Mouse (Mus musculus): ENCODE measurements around the gene Tas2r118. TPM values are rescaled to one million over a fixed set of nuclear protein-coding genes. Genes with fewer than 3 reads are reported as not detected.

Gene Tas2r118
- not detected in 2 replicates for polyA plus RNA-seq (2014; fragmentation: Nextera tagmentation; extraction: Ambion mirVana)

DNA sequence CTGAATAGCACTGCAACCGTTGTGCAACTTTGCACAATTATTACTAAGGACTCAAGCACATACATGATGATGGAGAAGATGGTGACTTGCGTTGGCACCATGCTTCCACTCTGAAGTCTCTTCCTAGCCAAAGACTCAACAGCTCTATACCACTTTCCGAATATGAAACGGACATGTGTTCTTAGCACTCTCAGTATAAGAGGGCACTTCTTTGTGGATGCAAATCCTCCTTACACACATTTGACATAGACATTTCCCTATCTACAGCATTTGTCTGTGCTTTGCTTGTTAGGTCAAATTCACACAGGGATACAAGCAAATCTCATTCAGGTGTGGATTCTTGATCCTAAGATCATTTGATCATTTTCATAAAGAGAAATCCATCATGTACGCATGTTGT is at the start of gene Tas2r118:
Gene Tas2r118 (minus strand): TSS at position 101 of the 400 bp plus-strand sequence.
- 95% methylated on average over 5 of the region's 5 CpGs for WGBS
- no peak for ATAC-seq (ENCODE audit: insufficient number of reproducible peaks, insufficient read depth, low FRiP score, low read depth)
- no peaks in the 10 kb centered on the region for H3K9me3 ChIP-seq (ENCODE audit: control insufficient read depth, low read depth, low read length)
- no peaks in the 10 kb centered on the region for H3K36me3 ChIP-seq (ENCODE audit: control insufficient read depth, insufficient read depth, low read length)
- no peak within 1 kb of the TSS for H3K4me3 ChIP-seq (ENCODE audit: low read depth, low read length)
- no peak within 1 kb of the TSS for H3K9ac ChIP-seq (replicated peaks; ENCODE audit: low read depth, low read length)
- H3K4me2 ChIP-seq (replicated peaks; ENCODE audit: low read depth, low read length), result no peak within 1 kb of the TSS
- H3K27me3 ChIP-seq (ENCODE audit: control insufficient read depth, insufficient read depth, low read length), result no peaks in the 10 kb centered on the region
- no peaks in the 10 kb centered on the region for H3K4me1 ChIP-seq (ENCODE audit: control insufficient read depth, insufficient read depth, low read length)
- no peak within 1 kb of the TSS for H3K27ac ChIP-seq (ENCODE audit: low read length)

DNA sequence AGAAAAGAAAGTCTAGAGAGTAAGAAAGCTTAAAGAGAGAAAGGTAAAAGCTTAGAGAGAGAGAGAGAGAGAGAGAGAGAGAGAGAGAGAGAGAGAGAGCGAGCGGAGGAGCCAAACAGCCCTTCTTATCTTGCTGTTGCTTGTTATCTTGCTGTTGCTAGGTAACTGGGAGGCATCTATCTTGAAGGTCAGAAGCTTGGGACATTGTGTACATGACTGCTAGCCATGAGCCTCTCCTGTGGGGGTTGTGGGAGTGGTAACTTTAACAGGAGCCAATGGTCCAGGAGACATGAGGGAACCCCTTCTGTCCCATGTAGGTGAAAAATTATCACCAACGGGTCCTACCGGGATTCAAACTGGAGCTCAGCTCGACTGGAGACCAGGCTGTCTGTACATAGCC is 48.5 kb upstream of the Tas2r118 start:
- 31% methylated on average over 5 of the region's 5 CpGs for WGBS

DNA sequence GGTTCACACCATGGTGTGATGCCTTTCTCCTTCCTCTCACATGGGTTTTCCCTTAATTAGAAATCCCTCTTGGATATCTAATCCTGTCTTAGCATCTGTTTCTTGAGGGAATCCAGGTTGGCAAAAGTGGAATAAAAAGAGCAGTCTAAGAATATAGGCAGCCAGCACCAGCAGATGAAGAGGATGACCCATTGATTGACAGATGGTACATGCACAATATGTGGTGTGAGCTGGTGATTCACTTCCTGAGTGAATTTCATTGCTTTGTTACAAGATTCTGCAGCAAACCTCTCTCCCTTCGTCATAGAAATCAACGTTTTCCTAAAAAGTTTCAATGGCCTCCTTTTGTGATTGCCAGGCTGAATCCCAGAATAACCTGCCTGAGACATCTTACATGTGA is 23.4 kb upstream of the Tas2r118 start:
- no peak overlapping the region for H3K27ac ChIP-seq (ENCODE audit: low read length)
- H3K36me3 ChIP-seq (ENCODE audit: control insufficient read depth, insufficient read depth, low read length), result no peaks in the 10 kb centered on the region
- no peak for ATAC-seq (ENCODE audit: insufficient number of reproducible peaks, insufficient read depth, low FRiP score, low read depth)
- H3K9me3 ChIP-seq (ENCODE audit: control insufficient read depth, low read depth, low read length), result no peaks in the 10 kb centered on the region
- H3K4me3 ChIP-seq (ENCODE audit: low read depth, low read length), result no peak overlapping the region
- 79% methylated on average over 2 of the region's 2 CpGs for WGBS
- no peak overlapping the region for H3K9ac ChIP-seq (replicated peaks; ENCODE audit: low read depth, low read length)
- no peaks in the 10 kb centered on the region for H3K4me1 ChIP-seq (ENCODE audit: control insufficient read depth, insufficient read depth, low read length)
- no peak overlapping the region for H3K4me2 ChIP-seq (replicated peaks; ENCODE audit: low read depth, low read length)
- no peaks in the 10 kb centered on the region for H3K27me3 ChIP-seq (ENCODE audit: control insufficient read depth, insufficient read depth, low read length)

More for the DNA sequence above, 48.5 kb upstream of the Tas2r118 start:
- Histone ChIP-seq H3K4me3 (ENCODE audit: low read depth, low read length) (no peak overlapping the region), H3K4me2 (replicated peaks; ENCODE audit: low read depth, low read length) (no peak overlapping the region), H3K4me1 (ENCODE audit: control insufficient read depth, insufficient read depth, low read length) (no peaks in the 10 kb centered on the region), H3K9ac (replicated peaks; ENCODE audit: low read depth, low read length) (no peak overlapping the region), H3K36me3 (ENCODE audit: control insufficient read depth, insufficient read depth, low read length) (no peaks in the 10 kb centered on the region), H3K9me3 (ENCODE audit: control insufficient read depth, low read depth, low read length) (no peaks in the 10 kb centered on the region), H3K27ac (ENCODE audit: low read length) (no peak overlapping the region), H3K27me3 (ENCODE audit: control insufficient read depth, insufficient read depth, low read length) (no peaks in the 10 kb centered on the region)
- ATAC-seq (ENCODE audit: insufficient number of reproducible peaks, insufficient read depth, low FRiP score, low read depth), result no peak

DNA sequence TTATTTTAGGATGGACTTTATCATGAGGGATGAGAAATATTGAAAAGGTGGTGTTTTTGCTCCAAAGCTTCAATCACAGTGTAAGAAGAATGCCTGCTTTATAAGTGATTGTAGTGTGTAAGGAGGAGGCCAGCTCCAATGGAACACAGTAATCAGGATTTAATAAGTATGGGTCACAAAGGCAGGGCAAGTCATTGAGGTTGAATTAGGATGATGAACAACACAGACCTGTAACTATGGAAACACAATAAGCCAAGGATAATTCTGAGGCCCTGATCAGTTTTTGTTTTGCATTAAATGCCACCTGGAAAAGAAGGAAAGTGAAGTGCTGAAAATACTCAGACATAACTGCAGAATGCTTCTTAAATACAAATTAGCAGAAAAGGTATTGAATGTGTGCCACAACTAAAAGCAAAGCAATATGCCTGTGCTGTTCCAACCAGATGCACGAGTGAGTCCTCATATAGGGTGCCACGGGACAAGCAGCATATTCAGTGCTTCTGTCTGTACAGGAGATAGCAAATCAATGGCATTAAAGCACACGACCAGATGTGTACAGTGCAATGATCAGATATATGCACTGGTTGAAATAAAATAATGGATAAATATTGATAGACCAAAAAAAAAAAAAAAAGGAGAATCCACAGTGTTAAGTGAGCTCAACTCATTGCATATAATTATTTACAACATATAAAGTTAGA is 21.0 kb upstream of the Tas2r118 start:
- Histone ChIP-seq H3K36me3 (ENCODE audit: control insufficient read depth, insufficient read depth, low read length) (no peaks in the 10 kb centered on the region), H3K9me3 (ENCODE audit: control insufficient read depth, low read depth, low read length) (no peaks in the 10 kb centered on the region), H3K9ac (replicated peaks; ENCODE audit: low read depth, low read length) (no peak overlapping the region), H3K4me2 (replicated peaks; ENCODE audit: low read depth, low read length) (no peak overlapping the region), H3K27ac (ENCODE audit: low read length) (no peak overlapping the region), H3K4me1 (ENCODE audit: control insufficient read depth, insufficient read depth, low read length) (no peaks in the 10 kb centered on the region), H3K27me3 (ENCODE audit: control insufficient read depth, insufficient read depth, low read length) (no peaks in the 10 kb centered on the region), H3K4me3 (ENCODE audit: low read depth, low read length) (no peak overlapping the region)
- 75% methylated on average over 3 of the region's 3 CpGs for whole genome bisulfite sequencing
- ATAC-seq (ENCODE audit: insufficient number of reproducible peaks, insufficient read depth, low FRiP score, low read depth), result no peak

DNA sequence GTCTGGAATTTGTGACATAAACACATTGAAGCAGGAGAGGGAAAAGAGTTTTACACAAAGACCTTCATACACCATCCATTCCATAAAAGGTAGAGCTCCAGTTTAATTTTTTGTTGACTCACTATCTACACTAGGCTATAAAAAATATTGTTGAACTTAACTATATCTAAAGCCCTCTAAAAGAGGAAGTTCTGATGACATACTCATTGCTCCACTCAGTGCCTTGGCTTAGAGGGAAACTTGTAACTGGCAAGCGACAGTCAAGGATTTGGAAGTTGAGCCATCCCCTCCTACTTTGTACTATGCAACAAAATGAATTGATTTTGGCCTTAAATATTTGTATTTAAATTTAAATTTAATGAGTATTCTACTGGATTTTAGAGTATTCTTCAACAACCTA is 16.4 kb upstream of the Tas2r118 start:
- WGBS, result 88% methylated on average over 1 of the region's 1 CpGs
- Histone ChIP-seq H3K9me3 (ENCODE audit: control insufficient read depth, low read depth, low read length) (no peaks in the 10 kb centered on the region), H3K4me3 (ENCODE audit: low read depth, low read length) (no peak overlapping the region), H3K27ac (ENCODE audit: low read length) (no peak overlapping the region), H3K4me2 (replicated peaks; ENCODE audit: low read depth, low read length) (no peak overlapping the region), H3K27me3 (ENCODE audit: control insufficient read depth, insufficient read depth, low read length) (no peaks in the 10 kb centered on the region), H3K4me1 (ENCODE audit: control insufficient read depth, insufficient read depth, low read length) (no peaks in the 10 kb centered on the region), H3K36me3 (ENCODE audit: control insufficient read depth, insufficient read depth, low read length) (no peaks in the 10 kb centered on the region), H3K9ac (replicated peaks; ENCODE audit: low read depth, low read length) (no peak overlapping the region)
- ATAC-seq (ENCODE audit: insufficient number of reproducible peaks, insufficient read depth, low FRiP score, low read depth), result no peak

DNA sequence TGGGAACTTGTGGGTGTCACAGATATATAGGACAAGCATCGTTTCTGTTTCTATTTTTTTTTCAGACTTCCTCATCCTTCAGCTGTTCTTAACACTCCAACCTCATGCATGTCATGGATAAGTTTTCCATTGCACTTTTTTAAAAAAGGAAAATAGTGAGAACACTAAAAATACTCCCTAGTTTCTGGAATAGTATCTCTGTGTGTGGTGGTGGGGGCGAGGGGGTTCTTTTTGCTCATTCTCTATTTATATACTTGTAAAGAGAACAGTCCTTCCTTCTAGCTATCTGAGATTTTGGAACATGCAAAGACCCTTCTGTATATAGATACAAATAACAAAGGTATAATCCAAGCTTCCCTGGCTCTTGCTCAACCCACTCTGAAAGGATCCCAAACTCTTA is 2.9 kb downstream of the Tas2r118 start:
- Histone ChIP-seq H3K4me1 (ENCODE audit: control insufficient read depth, insufficient read depth, low read length) (no peaks in the 10 kb centered on the region), H3K36me3 (ENCODE audit: control insufficient read depth, insufficient read depth, low read length) (no peaks in the 10 kb centered on the region), H3K9ac (replicated peaks; ENCODE audit: low read depth, low read length) (no peak overlapping the region), H3K9me3 (ENCODE audit: control insufficient read depth, low read depth, low read length) (no peaks in the 10 kb centered on the region), H3K27me3 (ENCODE audit: control insufficient read depth, insufficient read depth, low read length) (no peaks in the 10 kb centered on the region), H3K4me3 (ENCODE audit: low read depth, low read length) (no peak overlapping the region), H3K4me2 (replicated peaks; ENCODE audit: low read depth, low read length) (no peak overlapping the region), H3K27ac (ENCODE audit: low read length) (no peak overlapping the region)
- no peak for ATAC-seq (ENCODE audit: insufficient number of reproducible peaks, insufficient read depth, low FRiP score, low read depth)
- 60% methylated on average over 2 of the region's 2 CpGs for WGBS

DNA sequence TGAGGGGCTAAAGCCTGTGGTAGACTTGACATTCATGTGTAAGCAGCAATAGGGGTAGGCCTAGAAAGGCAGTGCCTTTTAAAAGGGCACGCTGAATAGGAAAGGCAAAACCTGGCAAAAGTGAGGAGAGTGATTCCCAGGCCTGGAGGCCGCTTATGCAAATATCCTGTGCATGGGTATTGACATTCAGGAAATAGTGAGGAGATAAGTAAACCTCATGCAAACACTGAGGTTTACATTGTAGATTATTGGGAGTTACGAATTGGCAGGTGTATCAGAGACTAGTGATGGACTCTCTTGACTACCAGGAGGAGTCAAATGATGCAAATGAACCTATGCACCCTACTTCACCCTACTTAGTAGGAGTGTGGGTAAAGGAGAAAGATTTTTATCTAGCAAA is 3.9 kb downstream of the Tas2r118 start:
- 62% methylated on average over 3 of the region's 3 CpGs for WGBS
- Histone ChIP-seq H3K27ac (ENCODE audit: low read length) (no peak overlapping the region), H3K36me3 (ENCODE audit: control insufficient read depth, insufficient read depth, low read length) (no peaks in the 10 kb centered on the region), H3K4me3 (ENCODE audit: low read depth, low read length) (no peak overlapping the region), H3K4me2 (replicated peaks; ENCODE audit: low read depth, low read length) (no peak overlapping the region), H3K27me3 (ENCODE audit: control insufficient read depth, insufficient read depth, low read length) (no peaks in the 10 kb centered on the region), H3K4me1 (ENCODE audit: control insufficient read depth, insufficient read depth, low read length) (no peaks in the 10 kb centered on the region), H3K9me3 (ENCODE audit: control insufficient read depth, low read depth, low read length) (no peaks in the 10 kb centered on the region), H3K9ac (replicated peaks; ENCODE audit: low read depth, low read length) (no peak overlapping the region)
- no peak for ATAC-seq (ENCODE audit: insufficient number of reproducible peaks, insufficient read depth, low FRiP score, low read depth)

DNA sequence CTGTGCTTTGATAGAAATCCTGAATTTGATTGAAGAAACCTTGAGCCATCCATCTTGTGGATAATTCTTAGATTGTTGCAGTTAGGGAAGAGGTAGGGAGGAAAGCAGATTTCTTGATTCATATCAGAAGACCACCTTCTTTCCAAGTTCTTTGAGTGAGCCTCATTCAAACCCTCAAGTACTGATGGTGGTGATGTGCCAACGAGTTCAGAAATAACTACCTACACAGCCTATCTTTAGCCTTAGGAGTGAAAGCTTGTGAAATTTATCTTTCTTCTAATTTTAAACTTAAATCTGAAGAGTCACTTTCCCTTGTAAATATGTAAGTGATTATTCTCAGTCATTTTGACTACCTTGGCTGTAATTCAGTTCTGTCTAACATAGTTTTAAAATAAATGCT is 6.1 kb downstream of the Tas2r118 start:
- H3K9ac ChIP-seq (replicated peaks; ENCODE audit: low read depth, low read length), result no peak overlapping the region
- whole genome bisulfite sequencing, result 83% methylated on average over 1 of the region's 1 CpGs
- no peak overlapping the region for H3K27ac ChIP-seq (ENCODE audit: low read length)
- no peaks in the 10 kb centered on the region for H3K36me3 ChIP-seq (ENCODE audit: control insufficient read depth, insufficient read depth, low read length)
- H3K4me1 ChIP-seq (ENCODE audit: control insufficient read depth, insufficient read depth, low read length), result no peaks in the 10 kb centered on the region
- no peak overlapping the region for H3K4me3 ChIP-seq (ENCODE audit: low read depth, low read length)
- no peak for ATAC-seq (ENCODE audit: insufficient number of reproducible peaks, insufficient read depth, low FRiP score, low read depth)
- no peaks in the 10 kb centered on the region for H3K9me3 ChIP-seq (ENCODE audit: control insufficient read depth, low read depth, low read length)
- no peaks in the 10 kb centered on the region for H3K27me3 ChIP-seq (ENCODE audit: control insufficient read depth, insufficient read depth, low read length)
- H3K4me2 ChIP-seq (replicated peaks; ENCODE audit: low read depth, low read length), result no peak overlapping the region

DNA sequence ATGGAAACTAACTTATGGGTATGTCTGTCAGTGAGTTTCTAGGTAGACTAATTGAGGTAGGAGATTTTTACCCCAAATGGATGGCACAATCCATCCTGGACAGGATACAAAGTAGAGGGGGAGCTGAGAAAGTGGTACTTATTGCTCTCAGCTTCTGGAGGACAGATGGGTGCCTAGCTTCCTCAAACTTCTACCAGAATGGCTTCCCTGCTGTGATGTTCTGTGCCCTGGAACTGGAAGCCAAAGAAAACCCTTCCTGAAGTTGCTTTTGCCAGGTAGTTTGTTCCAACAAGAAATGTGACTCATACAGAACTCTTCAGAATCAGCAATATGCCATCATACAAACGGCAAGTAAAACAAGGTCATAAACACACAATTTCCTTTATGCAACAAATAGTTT is 29.1 kb downstream of the Tas2r118 start:
- H3K4me2 ChIP-seq (replicated peaks; ENCODE audit: low read depth, low read length), result no peak overlapping the region
- H3K4me1 ChIP-seq (ENCODE audit: control insufficient read depth, insufficient read depth, low read length), result no peaks in the 10 kb centered on the region
- no peak overlapping the region for H3K9ac ChIP-seq (replicated peaks; ENCODE audit: low read depth, low read length)
- 88% methylated on average over 1 of the region's 1 CpGs for WGBS
- H3K27me3 ChIP-seq (ENCODE audit: control insufficient read depth, insufficient read depth, low read length), result no peaks in the 10 kb centered on the region
- H3K4me3 ChIP-seq (ENCODE audit: low read depth, low read length), result no peak overlapping the region
- H3K36me3 ChIP-seq (ENCODE audit: control insufficient read depth, insufficient read depth, low read length), result no peaks in the 10 kb centered on the region
- no peaks in the 10 kb centered on the region for H3K9me3 ChIP-seq (ENCODE audit: control insufficient read depth, low read depth, low read length)
- no peak for ATAC-seq (ENCODE audit: insufficient number of reproducible peaks, insufficient read depth, low FRiP score, low read depth)
- no peak overlapping the region for H3K27ac ChIP-seq (ENCODE audit: low read length)
